Mouse (Mus musculus) frontal cortex, postnatal 10 days (tissue): ENCODE measurements at regions not wholly inside any gene's neighbourhood (a gene's known extent, or its start where the extent isn't known, plus 50 kb on each side); places are given as distances from the start of the nearest gene placed in this dataset.
A peak's percentile ranks its signal among the peaks of the same experiment; 100 is the strongest.

ENCODE experiments used
- DNase-seq, 2 experiments: peaks; one replicate each; pipeline ENCODE4 v3.0.0; 2022; ENCODE audit warnings: low spot score in 2 of 2, mixed read lengths in 1 of 2

- DNase-seq = peak in 1 of 2 experiments; percentile 9
These were observed 343.8 kb downstream of the Tmem161b start for GRCm38 (mm10) chr13:84565644-84566532.

- DNase-seq = no peak
These were observed 344.4 kb downstream of the Tmem161b start for GRCm38 (mm10) chr13:84566533-84566832.

GRCm38 (mm10) chr13:84569371-84569770, 347.3 kb downstream of the Tmem161b start:
- DNase-seq = no peak

- DNase-seq = no peak
These were observed 348.1 kb downstream of the Tmem161b start for GRCm38 (mm10) chr13:84570206-84570605.

GRCm38 (mm10) chr13:84570984-84571844, 349.1 kb downstream of the Tmem161b start:
- peak; percentile 50 to 68 for DNase-seq

GRCm38 (mm10) chr13:84571845-84572193, 349.7 kb downstream of the Tmem161b start:
- no peak for DNase-seq

- no peak for DNase-seq
These were observed 350.1 kb downstream of the Tmem161b start for GRCm38 (mm10) chr13:84572231-84572630.

GRCm38 (mm10) chr13:84596585-84597142, 374.6 kb downstream of the Tmem161b start:
- no peak for DNase-seq

- no peak for DNase-seq
These were observed 380.5 kb downstream of the Tmem161b start for GRCm38 (mm10) chr13:84602612-84603011.

GRCm38 (mm10) chr13:84612497-84612896, 390.4 kb downstream of the Tmem161b start:
- DNase-seq = no peak

GRCm38 (mm10) chr13:84613004-84613403, 390.9 kb downstream of the Tmem161b start:
- DNase-seq = peak; percentile 22 to 66

GRCm38 (mm10) chr13:84624691-84625090, 402.6 kb downstream of the Tmem161b start:
- no peak for DNase-seq

- no peak for DNase-seq
These were observed 403.4 kb downstream of the Tmem161b start for GRCm38 (mm10) chr13:84625527-84625926.

GRCm38 (mm10) chr13:84625927-84626326, 403.8 kb downstream of the Tmem161b start:
- DNase-seq = no peak

GRCm38 (mm10) chr13:84626397-84626796, 404.3 kb downstream of the Tmem161b start:
- no peak for DNase-seq

- no peak for DNase-seq
These were observed 408.6 kb downstream of the Tmem161b start for GRCm38 (mm10) chr13:84630686-84631085.

- DNase-seq = no peak
These were observed 410.4 kb downstream of the Tmem161b start for GRCm38 (mm10) chr13:84632493-84632892.

GRCm38 (mm10) chr13:84636831-84637230, 414.7 kb downstream of the Tmem161b start:
- no peak for DNase-seq

- no peak for DNase-seq
These were observed 415.5 kb downstream of the Tmem161b start for GRCm38 (mm10) chr13:84637606-84638005.

- no peak for DNase-seq
These were observed 416.4 kb downstream of the Tmem161b start for GRCm38 (mm10) chr13:84638401-84638934.

- DNase-seq = no peak
These were observed 417.3 kb downstream of the Tmem161b start for GRCm38 (mm10) chr13:84639087-84640022.
